Mouse (Mus musculus): ENCODE measurements around the gene Eloa.

The Eloa gene

GRCm38 (mm10) chr4:136020743-136021548, 617 bp downstream of the Eloa start:
- H3K27me3 ChIP-seq (ENCODE audit: control insufficient read depth, insufficient read depth, low read length, poor library complexity, severe bottlenecking): no peaks in the 10 kb centered on the region
- peak; percentile 29 for DNase-seq (ENCODE audit: low read depth, low spot score)

GRCm38 (mm10) chr4:136016059-136016602, 5.4 kb downstream of the Eloa start:
- Histone ChIP-seq H3K27me3 (ENCODE audit: control insufficient read depth, insufficient read depth, low read length, poor library complexity, severe bottlenecking) (no peaks in the 10 kb centered on the region), H3K36me3 (ENCODE audit: control insufficient read depth, insufficient read depth, low read length, poor library complexity, severe bottlenecking) (peaks cover 11% of the 10 kb centered on the region; the same call in 1 of the 2 replicates)
- DNase-seq (ENCODE audit: low read depth, low spot score): no peak

More at GRCm38 (mm10) chr4:136020743-136021548, 617 bp downstream of the Eloa start:
- no peaks in the 10 kb centered on the region for H3K36me3 ChIP-seq (ENCODE audit: control insufficient read depth, insufficient read depth, low read length, poor library complexity, severe bottlenecking)

- no peak for DNase-seq (ENCODE audit: low read depth, low spot score)
- H3K36me3 ChIP-seq (ENCODE audit: control insufficient read depth, insufficient read depth, low read length, poor library complexity, severe bottlenecking): peaks cover 41% of the 10 kb centered on the region
- H3K27me3 ChIP-seq (ENCODE audit: control insufficient read depth, insufficient read depth, low read length, poor library complexity, severe bottlenecking): no peaks in the 10 kb centered on the region
Observed at GRCm38 (mm10) chr4:136010586-136010985, 11.0 kb downstream of the Eloa start.

- Histone ChIP-seq H3K27me3 (ENCODE audit: control insufficient read depth, insufficient read depth, low read length, poor library complexity, severe bottlenecking) (no peaks in the 10 kb centered on the region), H3K36me3 (ENCODE audit: control insufficient read depth, insufficient read depth, low read length, poor library complexity, severe bottlenecking) (peaks cover 46% of the 10 kb centered on the region)
- DNase-seq (ENCODE audit: low read depth, low spot score): no peak
Observed at GRCm38 (mm10) chr4:136008782-136009447, 12.6 kb downstream of the Eloa start.

GRCm38 (mm10) chr4:136006821-136007220, 14.7 kb downstream of the Eloa start:
- no peak for DNase-seq (ENCODE audit: low read depth, low spot score)
- Histone ChIP-seq H3K36me3 (ENCODE audit: control insufficient read depth, insufficient read depth, low read length, poor library complexity, severe bottlenecking) (peaks cover 37% of the 10 kb centered on the region), H3K27me3 (ENCODE audit: control insufficient read depth, insufficient read depth, low read length, poor library complexity, severe bottlenecking) (no peaks in the 10 kb centered on the region)

- H3K36me3 ChIP-seq (ENCODE audit: control insufficient read depth, insufficient read depth, low read length, poor library complexity, severe bottlenecking): peaks cover 28% of the 10 kb centered on the region
- DNase-seq (ENCODE audit: low read depth, low spot score): no peak
- H3K27me3 ChIP-seq (ENCODE audit: control insufficient read depth, insufficient read depth, low read length, poor library complexity, severe bottlenecking): no peaks in the 10 kb centered on the region
Observed at GRCm38 (mm10) chr4:136004921-136005320, 16.6 kb downstream of the Eloa start.

GRCm38 (mm10) chr4:136004107-136004675, 17.4 kb downstream of the Eloa start:
- DNase-seq (ENCODE audit: low read depth, low spot score): no peak
- Histone ChIP-seq H3K27me3 (ENCODE audit: control insufficient read depth, insufficient read depth, low read length, poor library complexity, severe bottlenecking) (no peaks in the 10 kb centered on the region), H3K36me3 (ENCODE audit: control insufficient read depth, insufficient read depth, low read length, poor library complexity, severe bottlenecking) (peaks cover 24% of the 10 kb centered on the region)

GRCm38 (mm10) chr4:135995118-135995517, 26.4 kb downstream of the Eloa start:
- DNase-seq (ENCODE audit: low read depth, low spot score): no peak
- Histone ChIP-seq H3K27me3 (ENCODE audit: control insufficient read depth, insufficient read depth, low read length, poor library complexity, severe bottlenecking) (no peaks in the 10 kb centered on the region), H3K36me3 (ENCODE audit: control insufficient read depth, insufficient read depth, low read length, poor library complexity, severe bottlenecking) (no peaks in the 10 kb centered on the region)

GRCm38 (mm10) chr4:135993941-135994340, 27.6 kb downstream of the Eloa start:
- DNase-seq (ENCODE audit: low read depth, low spot score): no peak
- no peaks in the 10 kb centered on the region for H3K36me3 ChIP-seq (ENCODE audit: control insufficient read depth, insufficient read depth, low read length, poor library complexity, severe bottlenecking)

GRCm38 (mm10) chr4:135987714-135988113, 33.8 kb downstream of the Eloa start:
- no peaks in the 10 kb centered on the region for H3K27me3 ChIP-seq (ENCODE audit: control insufficient read depth, insufficient read depth, low read length, poor library complexity, severe bottlenecking)
- DNase-seq (ENCODE audit: low read depth, low spot score): no peak
- peaks cover 7% of the 10 kb centered on the region; the same call in 1 of the 2 replicates for H3K36me3 ChIP-seq (ENCODE audit: control insufficient read depth, insufficient read depth, low read length, poor library complexity, severe bottlenecking)

More at GRCm38 (mm10) chr4:135993941-135994340, 27.6 kb downstream of the Eloa start:
- no peaks in the 10 kb centered on the region for H3K27me3 ChIP-seq (ENCODE audit: control insufficient read depth, insufficient read depth, low read length, poor library complexity, severe bottlenecking)

GRCm38 (mm10) chr4:135986943-135987710, 34.4 kb downstream of the Eloa start, which contains the start of gene Pithd1:
Gene Pithd1 (minus strand): TSS chr4:135987264.
- peak; percentile 97 for DNase-seq (ENCODE audit: low read depth, low spot score)
- Histone ChIP-seq H3K36me3 (ENCODE audit: control insufficient read depth, insufficient read depth, low read length, poor library complexity, severe bottlenecking) (peaks cover 7% of the 10 kb centered on the region; the same call in 1 of the 2 replicates), H3K27me3 (ENCODE audit: control insufficient read depth, insufficient read depth, low read length, poor library complexity, severe bottlenecking) (no peaks in the 10 kb centered on the region)

GRCm38 (mm10) chr4:135986301-135986942, 35.1 kb downstream of the Eloa start:
- DNase-seq (ENCODE audit: low read depth, low spot score): no peak
- peaks cover 7% of the 10 kb centered on the region; the same call in 1 of the 2 replicates for H3K36me3 ChIP-seq (ENCODE audit: control insufficient read depth, insufficient read depth, low read length, poor library complexity, severe bottlenecking)
- no peaks in the 10 kb centered on the region for H3K27me3 ChIP-seq (ENCODE audit: control insufficient read depth, insufficient read depth, low read length, poor library complexity, severe bottlenecking)

- Histone ChIP-seq H3K27me3 (ENCODE audit: control insufficient read depth, insufficient read depth, low read length, poor library complexity, severe bottlenecking) (no peaks in the 10 kb centered on the region), H3K36me3 (ENCODE audit: control insufficient read depth, insufficient read depth, low read length, poor library complexity, severe bottlenecking) (peaks cover 7% of the 10 kb centered on the region; the same call in 1 of the 2 replicates)
- no peak for DNase-seq (ENCODE audit: low read depth, low spot score)
Observed at GRCm38 (mm10) chr4:135985769-135986168, 35.8 kb downstream of the Eloa start.

- no peaks in the 10 kb centered on the region for H3K27me3 ChIP-seq (ENCODE audit: control insufficient read depth, insufficient read depth, low read length, poor library complexity, severe bottlenecking)
- H3K36me3 ChIP-seq (ENCODE audit: control insufficient read depth, insufficient read depth, low read length, poor library complexity, severe bottlenecking): peaks cover 7% of the 10 kb centered on the region; the same call in 1 of the 2 replicates
- no peak for DNase-seq (ENCODE audit: low read depth, low spot score)
Observed at GRCm38 (mm10) chr4:135985193-135985592, 36.4 kb downstream of the Eloa start.

Measured in splenic B cell, adult 2 months (primary cell).